Mouse (Mus musculus): Measurements from ENCODE around the gene Nfatc3. TPM values are rescaled to one million over a fixed set of nuclear protein-coding genes. Genes with fewer than 3 reads are reported as not detected.

Nfatc3 gene
- polyA plus RNA-seq, 1 experiment from 2014 or later: 5.7 TPM

- no peak for ATAC-seq (ENCODE audit: low FRiP score, low TSS enrichment)
- 0 out of 2 replicates have a peak, but pooled peaks cover 2% of the 10 kb centered on the region for H3K36me3 ChIP-seq (ENCODE audit: insufficient read depth, low read length)
- H3K9ac ChIP-seq (replicated peaks; ENCODE audit: low read length): no peak overlapping the region
- no peak overlapping the region for H3K4me3 ChIP-seq (ENCODE audit: low read length)
- no peaks in the 10 kb centered on the region for H3K9me3 ChIP-seq (ENCODE audit: low read length)
- H3K27me3 ChIP-seq (ENCODE audit: insufficient read depth, low read length): no peaks in the 10 kb centered on the region
- no peaks in the 10 kb centered on the region for H3K4me1 ChIP-seq (ENCODE audit: insufficient read depth, low read length)
- H3K27ac ChIP-seq (ENCODE audit: low read length): no peak overlapping the region
- H3K4me2 ChIP-seq (replicated peaks; ENCODE audit: low read depth, low read length): no peak overlapping the region
Observed at GRCm38 (mm10) chr8:106074236-106074635, 15.6 kb downstream of the Nfatc3 start.

- WGBS: 90% methylated on average over 1 of the region's 1 CpGs
- Histone ChIP-seq H3K4me1 (ENCODE audit: insufficient read depth, low read length) (no peaks in the 10 kb centered on the region), H3K9ac (replicated peaks; ENCODE audit: low read length) (no peak overlapping the region), H3K9me3 (ENCODE audit: low read length) (no peaks in the 10 kb centered on the region), H3K27ac (ENCODE audit: low read length) (no peak overlapping the region), H3K36me3 (ENCODE audit: insufficient read depth, low read length) (0 out of 2 replicates have a peak, but pooled peaks cover 4% of the 10 kb centered on the region), H3K4me3 (ENCODE audit: low read length) (no peak overlapping the region), H3K4me2 (replicated peaks; ENCODE audit: low read depth, low read length) (no peak overlapping the region), H3K27me3 (ENCODE audit: insufficient read depth, low read length) (no peaks in the 10 kb centered on the region)
- ATAC-seq (ENCODE audit: low FRiP score, low TSS enrichment): no peak
Observed at GRCm38 (mm10) chr8:106074659-106075058, 16.0 kb downstream of the Nfatc3 start.

- H3K27ac ChIP-seq (ENCODE audit: low read length): no peak overlapping the region
- H3K4me1 ChIP-seq (ENCODE audit: insufficient read depth, low read length): no peaks in the 10 kb centered on the region
- 77% methylated on average over 9 of the region's 9 CpGs for WGBS
- H3K9me3 ChIP-seq (ENCODE audit: low read length): no peaks in the 10 kb centered on the region
- no peak for ATAC-seq (ENCODE audit: low FRiP score, low TSS enrichment)
- H3K4me2 ChIP-seq (replicated peaks; ENCODE audit: low read depth, low read length): no peak overlapping the region
- no peak overlapping the region for H3K4me3 ChIP-seq (ENCODE audit: low read length)
- no peaks in the 10 kb centered on the region for H3K27me3 ChIP-seq (ENCODE audit: insufficient read depth, low read length)
- H3K9ac ChIP-seq (replicated peaks; ENCODE audit: low read length): no peak overlapping the region
- H3K36me3 ChIP-seq (ENCODE audit: insufficient read depth, low read length): 0 out of 2 replicates have a peak, but pooled peaks cover 4% of the 10 kb centered on the region
Observed at GRCm38 (mm10) chr8:106075161-106075862, 16.7 kb downstream of the Nfatc3 start.

- Histone ChIP-seq H3K27me3 (ENCODE audit: insufficient read depth, low read length) (no peaks in the 10 kb centered on the region), H3K4me1 (ENCODE audit: insufficient read depth, low read length) (no peaks in the 10 kb centered on the region), H3K9me3 (ENCODE audit: low read length) (no peaks in the 10 kb centered on the region), H3K27ac (ENCODE audit: low read length) (no peak overlapping the region), H3K9ac (replicated peaks; ENCODE audit: low read length) (no peak overlapping the region), H3K4me3 (ENCODE audit: low read length) (no peak overlapping the region), H3K36me3 (ENCODE audit: insufficient read depth, low read length) (0 out of 2 replicates have a peak, but pooled peaks cover 5% of the 10 kb centered on the region), H3K4me2 (replicated peaks; ENCODE audit: low read depth, low read length) (no peak overlapping the region)
- 96% methylated on average over 5 of the region's 5 CpGs for WGBS
- no peak for ATAC-seq (ENCODE audit: low FRiP score, low TSS enrichment)
Observed at GRCm38 (mm10) chr8:106075863-106076174, 17.2 kb downstream of the Nfatc3 start.

- no peak overlapping the region for H3K4me2 ChIP-seq (replicated peaks; ENCODE audit: low read depth, low read length)
- H3K9me3 ChIP-seq (ENCODE audit: low read length): no peaks in the 10 kb centered on the region
- 0 out of 2 replicates have a peak, but pooled peaks cover 8% of the 10 kb centered on the region for H3K36me3 ChIP-seq (ENCODE audit: insufficient read depth, low read length)
- WGBS: 76% methylated on average over 5 of the region's 5 CpGs
- H3K4me1 ChIP-seq (ENCODE audit: insufficient read depth, low read length): no peaks in the 10 kb centered on the region
- H3K4me3 ChIP-seq (ENCODE audit: low read length): no peak overlapping the region
- no peak overlapping the region for H3K9ac ChIP-seq (replicated peaks; ENCODE audit: low read length)
- H3K27ac ChIP-seq (ENCODE audit: low read length): no peak overlapping the region
- H3K27me3 ChIP-seq (ENCODE audit: insufficient read depth, low read length): no peaks in the 10 kb centered on the region
- no peak for ATAC-seq (ENCODE audit: low FRiP score, low TSS enrichment)
Observed at GRCm38 (mm10) chr8:106076612-106077011, 18.0 kb downstream of the Nfatc3 start.

GRCm38 (mm10) chr8:106077452-106078067, 18.9 kb downstream of the Nfatc3 start:
- Histone ChIP-seq H3K4me1 (ENCODE audit: insufficient read depth, low read length) (no peaks in the 10 kb centered on the region), H3K4me3 (ENCODE audit: low read length) (no peak overlapping the region), H3K9ac (replicated peaks; ENCODE audit: low read length) (no peak overlapping the region), H3K27me3 (ENCODE audit: insufficient read depth, low read length) (no peaks in the 10 kb centered on the region), H3K4me2 (replicated peaks; ENCODE audit: low read depth, low read length) (no peak overlapping the region), H3K27ac (ENCODE audit: low read length) (no peak overlapping the region), H3K36me3 (ENCODE audit: insufficient read depth, low read length) (peaks cover 9% of the 10 kb centered on the region), H3K9me3 (ENCODE audit: low read length) (no peaks in the 10 kb centered on the region)
- no peak for ATAC-seq (ENCODE audit: low FRiP score, low TSS enrichment)
- 100% methylated on average over 1 of the region's 1 CpGs for WGBS

GRCm38 (mm10) chr8:106102321-106102720, 43.7 kb downstream of the Nfatc3 start:
- Histone ChIP-seq H3K4me2 (replicated peaks; ENCODE audit: low read depth, low read length) (no peak overlapping the region), H3K27ac (ENCODE audit: low read length) (no peak overlapping the region), H3K4me1 (ENCODE audit: insufficient read depth, low read length) (no peaks in the 10 kb centered on the region), H3K27me3 (ENCODE audit: insufficient read depth, low read length) (no peaks in the 10 kb centered on the region), H3K4me3 (ENCODE audit: low read length) (no peak overlapping the region), H3K36me3 (ENCODE audit: insufficient read depth, low read length) (peaks cover 27% of the 10 kb centered on the region), H3K9ac (replicated peaks; ENCODE audit: low read length) (no peak overlapping the region), H3K9me3 (ENCODE audit: low read length) (no peaks in the 10 kb centered on the region)
- no peak for ATAC-seq (ENCODE audit: low FRiP score, low TSS enrichment)
- 92% methylated on average over 4 of the region's 4 CpGs for WGBS

- H3K4me2 ChIP-seq (replicated peaks; ENCODE audit: low read depth, low read length): no peak overlapping the region
- no peaks in the 10 kb centered on the region for H3K4me1 ChIP-seq (ENCODE audit: insufficient read depth, low read length)
- no peak overlapping the region for H3K4me3 ChIP-seq (ENCODE audit: low read length)
- no peaks in the 10 kb centered on the region for H3K27me3 ChIP-seq (ENCODE audit: insufficient read depth, low read length)
- H3K9me3 ChIP-seq (ENCODE audit: low read length): no peaks in the 10 kb centered on the region
- no peak for ATAC-seq (ENCODE audit: low FRiP score, low TSS enrichment)
- no peak overlapping the region for H3K27ac ChIP-seq (ENCODE audit: low read length)
- peaks cover 37% of the 10 kb centered on the region for H3K36me3 ChIP-seq (ENCODE audit: insufficient read depth, low read length)
- WGBS: 88% methylated on average over 2 of the region's 2 CpGs
- H3K9ac ChIP-seq (replicated peaks; ENCODE audit: low read length): no peak overlapping the region
Observed at GRCm38 (mm10) chr8:106103888-106104287, 45.2 kb downstream of the Nfatc3 start.

- WGBS: 97% methylated on average over 1 of the region's 1 CpGs
- Histone ChIP-seq H3K4me1 (ENCODE audit: insufficient read depth, low read length) (no peaks in the 10 kb centered on the region), H3K9ac (replicated peaks; ENCODE audit: low read length) (no peak overlapping the region), H3K9me3 (ENCODE audit: low read length) (no peaks in the 10 kb centered on the region), H3K36me3 (ENCODE audit: insufficient read depth, low read length) (peaks cover 42% of the 10 kb centered on the region), H3K27ac (ENCODE audit: low read length) (no peak overlapping the region), H3K4me2 (replicated peaks; ENCODE audit: low read depth, low read length) (no peak overlapping the region), H3K27me3 (ENCODE audit: insufficient read depth, low read length) (no peaks in the 10 kb centered on the region), H3K4me3 (ENCODE audit: low read length) (no peak overlapping the region)
- no peak for ATAC-seq (ENCODE audit: low FRiP score, low TSS enrichment)
Observed at GRCm38 (mm10) chr8:106106193-106106592, 47.6 kb downstream of the Nfatc3 start.

- no peak for ATAC-seq (ENCODE audit: low FRiP score, low TSS enrichment)
- Histone ChIP-seq H3K9me3 (ENCODE audit: low read length) (no peaks in the 10 kb centered on the region), H3K4me1 (ENCODE audit: insufficient read depth, low read length) (0 out of 2 replicates have a peak, but pooled peaks cover 2% of the 10 kb centered on the region), H3K27ac (ENCODE audit: low read length) (no peak overlapping the region), H3K36me3 (ENCODE audit: insufficient read depth, low read length) (peaks cover 31% of the 10 kb centered on the region), H3K9ac (replicated peaks; ENCODE audit: low read length) (no peak overlapping the region), H3K27me3 (ENCODE audit: insufficient read depth, low read length) (no peaks in the 10 kb centered on the region), H3K4me2 (replicated peaks; ENCODE audit: low read depth, low read length) (no peak overlapping the region), H3K4me3 (ENCODE audit: low read length) (no peak overlapping the region)
- 93% methylated on average over 4 of the region's 4 CpGs for WGBS
Observed at GRCm38 (mm10) chr8:106108080-106108479, 49.4 kb downstream of the Nfatc3 start.

All from kidney, embryonic 16.5 days (tissue).